Mouse (Mus musculus) heart, adult 2 months (tissue): ENCODE results near the gene Zbtb6. TPM values are rescaled to one million over a fixed set of nuclear protein-coding genes. Genes with fewer than 3 reads are reported as not detected.

Experiments used
- DNase-seq, 2 experiments: peaks; one replicate each; pipeline ENCODE4 v3.0.0; 2021
- H3K27ac ChIP-seq: fragments of 200-600 bp; 2 replicates; pipeline ENCODE4 v1.8.1; 2022
- H3K27me3 ChIP-seq: fragments of 200-500 bp; 2 replicates; pipeline ENCODE4 v1.6.1; 2012; ENCODE audit warnings: mild to moderate bottlenecking, low read length, inconsistent platforms, mixed read lengths; ENCODE audit not compliant: control insufficient read depth, insufficient read depth
- H3K36me3 ChIP-seq: fragments of 200-500 bp; 2 replicates; pipeline ENCODE4 v1.6.1; 2012; ENCODE audit warnings: low read length, inconsistent platforms; ENCODE audit not compliant: control insufficient read depth, insufficient read depth
- H3K4me1 ChIP-seq: fragments of 200-500 bp; 2 replicates; pipeline ENCODE4 v1.6.1; 2011; ENCODE audit warnings: low read length; ENCODE audit not compliant: control insufficient read depth, insufficient read depth
- H3K4me3 ChIP-seq: fragments of 200-600 bp; 2 replicates; pipeline ENCODE4 v1.8.1; 2022
- H3K79me2 ChIP-seq: fragments of 200-500 bp; replicated peaks from 2 replicates; pipeline ENCODE4 v1.6.1; 2012; ENCODE audit warnings: mild to moderate bottlenecking, inconsistent platforms, low read length, moderate library complexity, mixed read lengths; ENCODE audit not compliant: control insufficient read depth, insufficient read depth
- H3K9ac ChIP-seq: fragments of 200-500 bp; 2 replicates; pipeline ENCODE4 v1.6.1; 2012; ENCODE audit warnings: low read depth, mild to moderate bottlenecking, control low read depth, inconsistent platforms, low read length, mixed read lengths
- CTCF ChIP-seq: fragments of 200-600 bp; IDR thresholded peaks from 2 replicates; pipeline ENCODE4 v1.8.1; 2022; ENCODE audit warnings: antibody characterized with exemption, mild to moderate bottlenecking, moderate library complexity
- EP300 ChIP-seq: fragments of 200-500 bp; IDR thresholded peaks from 2 replicates; pipeline ENCODE4 v1.6.1; 2011; ENCODE audit warnings: low read depth, low read length, control low read depth; ENCODE audit not compliant: insufficient read depth
- POLR2A ChIP-seq: fragments of 200-500 bp; IDR thresholded peaks from 2 replicates; pipeline ENCODE4 v1.6.1; 2011; ENCODE audit warnings: mild to moderate bottlenecking, low read depth, low read length, control low read depth; ENCODE audit not compliant: insufficient read depth
- WGBS: fragments of 180-500 bp; shearing (Covaris S2); methylation state at CpG from one replicate; pipeline ENCODE4 v1.1.7; 2018; 5-methylcytosine and 5-hydroxymethylcytosine counted together
- intact Hi-C: fragments of 180-260 bp; cut with DNase I; formaldehyde crosslinking; loops from one replicate; pipeline ENCODE4 v1.15.1; 2025
- polyA plus RNA-seq: library from polyadenylated mRNA; depleted of rRNA; stranded (reverse); fragments of >200 nt; gene quantifications from 2 replicates; pipeline ENCODE4 v1.2.3, GENCODE M21; 2012; rRNA removed
- total RNA-seq, 2 experiments: library from RNA; stranded (reverse); gene quantifications; 2 replicates each; pipeline ENCODE4 v1.2.3; 2021

Gene Zbtb6
- total and polyA plus RNA-seq, 3 experiments: 1.4 to 4.6 (median 4.4) TPM

- Histone ChIP-seq H3K4me1 (no peaks in the 10 kb centered on the region), H3K27me3 (no peaks in the 10 kb centered on the region), H3K9ac (no peak overlapping the region), H3K36me3 (peaks cover 6% of the 10 kb centered on the region), H3K4me3 (no peak overlapping the region), H3K79me2 (no peaks in the 10 kb centered on the region), H3K27ac (no peak overlapping the region)
- peak; percentile 53 for TF ChIP-seq CTCF
- TF ChIP-seq POLR2A: no peak
- no peak for DNase-seq
- intact Hi-C loops: loop anchor here (5.0 to 10.0 kb wide), 2 partner anchors 92 to 409 kb away; no protein-coding TSS in a partner anchor
- WGBS: 21% methylated on average over 1 of the region's 1 CpGs
These were observed 47.4 kb downstream of the Zbtb6 start for GRCm38 (mm10) chr2:37395539-37395938.

GRCm38 (mm10) chr2:37382921-37383320 lies 60.0 kb downstream of the Zbtb6 start:
- no peak for DNase-seq
- H3K27ac ChIP-seq: no peak overlapping the region
- H3K4me3 ChIP-seq: no peak overlapping the region
- 94% methylated on average over 9 of the region's 9 CpGs for WGBS
- intact Hi-C loops: loop anchor here (10.0 kb wide), 1 partner anchor 392 kb away; the partner anchor contains the start of gene Crb2
- no peaks in the 10 kb centered on the region for H3K4me1 ChIP-seq
- TF ChIP-seq CTCF (no peak), POLR2A (no peak), EP300 (no peak)
- no peak overlapping the region for H3K9ac ChIP-seq
- H3K79me2 ChIP-seq: no peaks in the 10 kb centered on the region
- H3K36me3 ChIP-seq: no peaks in the 10 kb centered on the region
- H3K27me3 ChIP-seq: no peaks in the 10 kb centered on the region

- Histone ChIP-seq H3K4me1 (no peaks in the 10 kb centered on the region), H3K27ac (no peak overlapping the region), H3K9ac (no peak overlapping the region), H3K79me2 (no peaks in the 10 kb centered on the region), H3K27me3 (no peaks in the 10 kb centered on the region), H3K36me3 (peaks cover 2% of the 10 kb centered on the region), H3K4me3 (no peak overlapping the region)
- no peak for TF ChIP-seq EP300
- TF ChIP-seq CTCF: peak; percentile 82
- no peak for TF ChIP-seq POLR2A
- DNase-seq: peak; percentile 26 to 30
- 66% methylated on average over 2 of the region's 2 CpGs for WGBS
- intact Hi-C loops: loop anchor here (2.0 to 10.0 kb wide), 2 partner anchors 105 to 395 kb away; partner anchors contain the start of gene Crb2
These were observed 62.8 kb downstream of the Zbtb6 start for GRCm38 (mm10) chr2:37380189-37380588.

GRCm38 (mm10) chr2:37376018-37376417 lies 67.0 kb downstream of the Zbtb6 start:
- no peak overlapping the region for H3K9ac ChIP-seq
- no peak overlapping the region for H3K27ac ChIP-seq
- 81% methylated on average over 1 of the region's 1 CpGs for WGBS
- no peak for DNase-seq
- H3K36me3 ChIP-seq: peaks cover 2% of the 10 kb centered on the region
- TF ChIP-seq CTCF: no peak
- TF ChIP-seq POLR2A: no peak
- TF ChIP-seq EP300: no peak
- H3K4me1 ChIP-seq: no peaks in the 10 kb centered on the region
- H3K27me3 ChIP-seq: no peaks in the 10 kb centered on the region
- H3K4me3 ChIP-seq: no peak overlapping the region
- H3K79me2 ChIP-seq: no peaks in the 10 kb centered on the region
- intact Hi-C loops: no loop called here

Other genes starting within 250 kb of the Zbtb6 start
- not detected for gene Olfr366, start 231.6 kb downstream of the Zbtb6 start, total RNA-seq
- gene Olfr366, start 231.6 kb downstream of the Zbtb6 start, polyA plus RNA-seq: not detected in 2 replicates
- not detected for gene Olfr368, start 116.7 kb downstream of the Zbtb6 start, total RNA-seq
- not detected in 2 replicates for gene Olfr368, start 116.7 kb downstream of the Zbtb6 start, polyA plus RNA-seq
- 10 to 100 TPM; 18.1 to 18.9 TPM for gene Pdcl, start 83.8 kb downstream of the Zbtb6 start, total RNA-seq
- 7.6 and 16.5 TPM in 2 replicates for gene Pdcl, start 83.8 kb downstream of the Zbtb6 start, polyA plus RNA-seq
- 10 to 100 TPM; 28.2 to 35.0 TPM for gene Rc3h2, start 20.3 kb downstream of the Zbtb6 start, total RNA-seq
- 5.9 and 12.8 TPM in 2 replicates for gene Rc3h2, start 20.3 kb downstream of the Zbtb6 start, polyA plus RNA-seq
- 1 to 10 TPM; 4.4 to 5.0 TPM for gene Zbtb26, start within 50 bp of the Zbtb6 start, total RNA-seq
- gene Zbtb26, start within 50 bp of the Zbtb6 start, polyA plus RNA-seq: 1.7 and 3.9 TPM in 2 replicates
- gene Rabgap1, start 108 bp upstream of the Zbtb6 start, total RNA-seq: 10 to 100 TPM; 36.9 to 43.8 TPM
- gene Rabgap1, start 108 bp upstream of the Zbtb6 start, polyA plus RNA-seq: 10.4 and 19.1 TPM in 2 replicates
- under 1 TPM; 0.63 to 0.73 TPM for gene Gpr21, start 73.2 kb upstream of the Zbtb6 start, total RNA-seq
- 0.37 and 0.50 TPM in 2 replicates for gene Gpr21, start 73.2 kb upstream of the Zbtb6 start, polyA plus RNA-seq